ENCODE assay signal across 8 mouse cellular contexts in genomic region chr4:117270278-117270677, GRCm38 (mm10). TPM values are rescaled to one million over a fixed set of nuclear protein-coding genes. Genes with fewer than 3 reads are reported as not detected.
DNase-seq lines count a peak whose midpoint lies in the region; ATAC-seq and TF ChIP-seq lines count a peak whose summit lies in the region.

No protein-coding gene starts in this region.

- H3K27ac ChIP-seq in CH12.LX (ENCODE audit: insufficient read depth, low read depth), result no peak overlapping the region
- no peak overlapping the region for H3K27ac ChIP-seq in bone marrow, adult 2 months (ENCODE audit: control insufficient read depth, insufficient read depth, low read depth, low read length, poor library complexity)
- peak overlapping the region; percentile 37; the same call in 1 of the 2 replicates for H3K27ac ChIP-seq in forebrain, embryonic 10.5 days
- no peak overlapping the region for H3K27ac ChIP-seq in layer of hippocampus, adult 2 months
- H3K27ac ChIP-seq in lung, embryonic 14.5 days (ENCODE audit: low read depth), result no peak overlapping the region
- H3K27ac ChIP-seq in olfactory bulb, adult 2 months (ENCODE audit: insufficient read depth, low read depth, low read length), result no peak overlapping the region

- 18% methylated on average over 6 of the region's 6 CpGs for whole genome bisulfite sequencing in bone marrow, adult 2 months
- 15% methylated on average over 6 of the region's 6 CpGs for WGBS in forebrain, embryonic 10.5 days
- WGBS in lung, embryonic 14.5 days, result 4% methylated on average over 6 of the region's 6 CpGs
- 17% methylated on average over 6 of the region's 6 CpGs for WGBS in olfactory bulb, adult 2 months

- H3K4me1 ChIP-seq in CH12.LX (ENCODE audit: control insufficient read depth in 1 of 2, insufficient read depth in 2 of 2), result peaks cover 5 to 22% of the 10 kb centered on the region in 2 experiments; a peak in 3 of 4 replicates
- no peaks in the 10 kb centered on the region for H3K4me1 ChIP-seq in bone marrow, adult 2 months (ENCODE audit: control insufficient read depth, insufficient read depth, low read length)
- H3K4me1 ChIP-seq in forebrain, embryonic 10.5 days, result peaks cover 43% of the 10 kb centered on the region
- no peaks in the 10 kb centered on the region for H3K4me1 ChIP-seq in lung, embryonic 14.5 days (ENCODE audit: insufficient read depth)
- H3K4me1 ChIP-seq in olfactory bulb, adult 2 months (ENCODE audit: control insufficient read depth, insufficient read depth, low read length), result peaks cover 8% of the 10 kb centered on the region; the same call in 1 of the 2 replicates

- H3K4me3 ChIP-seq in CH12.LX (replicated peaks in 1 of 3; ENCODE audit: low read depth in 2 of 3, low read length in 2 of 3, poor library complexity in 1 of 3), result no peak overlapping the region
- no peak overlapping the region for H3K4me3 ChIP-seq in bone marrow, adult 2 months (replicated peaks; ENCODE audit: control insufficient read depth, low read depth, low read length)
- no peak overlapping the region for H3K4me3 ChIP-seq in forebrain, embryonic 10.5 days
- no peak overlapping the region for H3K4me3 ChIP-seq in layer of hippocampus, adult 2 months
- no peak overlapping the region for H3K4me3 ChIP-seq in lung, embryonic 14.5 days (ENCODE audit: low read depth, low read length)
- H3K4me3 ChIP-seq in olfactory bulb, adult 2 months (ENCODE audit: insufficient read depth, low read depth, low read length), result no peak overlapping the region

- peak; percentile 54; the same call in 1 of the 2 replicates for ATAC-seq in lung, embryonic 14.5 days (ENCODE audit: insufficient read depth)

- no peak overlapping the region for H3K9ac ChIP-seq in CH12.LX (ENCODE audit: insufficient read depth, low read depth)
- no peak overlapping the region for H3K9ac ChIP-seq in lung, embryonic 14.5 days

- DNase-seq in CH12.LX (ENCODE audit: extremely low read depth), result peak; percentile 86
- DNase-seq in forebrain, embryonic 10.5 days (ENCODE audit: extremely low spot score, low spot score), result peak; percentile 76
- peak; percentile 69 to 80 for DNase-seq in heart, postnatal 36 days
- DNase-seq in layer of hippocampus, adult 2 months (ENCODE audit: low spot score in 2 of 2), result peak; percentile 67 to 81
- DNase-seq in lung, embryonic 14.5 days, result peak; percentile 94
- peak; percentile 30 to 39 for DNase-seq in thymus, adult 18-20 months

- TF ChIP-seq EP300 in CH12.LX (IDR thresholded peaks at IDR 0.05; ENCODE audit: low read length), result no peak

- TF ChIP-seq RAD21 in CH12.LX (IDR thresholded peaks at IDR 0.05; ENCODE audit: low read depth, low read length), result peak; percentile 96

- in situ Hi-C loops in CH12.LX (cut with MboI; ENCODE audit: low pct_ligation_motif_present, low pct_unique_long_range_greater_than_20kb, low sequenced_read_pairs), result no loop called here

- intact Hi-C loops in heart, postnatal 36 days (cut with DNase I), result loop anchor here (1.0 to 2.0 kb wide), 4 partner anchors 43 to 407 kb away; no protein-coding TSS in a partner anchor

- no peaks in the 10 kb centered on the region for H3K27me3 ChIP-seq in CH12.LX (replicated peaks)
- peaks cover 60% of the 10 kb centered on the region for H3K27me3 ChIP-seq in forebrain, embryonic 10.5 days (ENCODE audit: poor library complexity, severe bottlenecking)
- H3K27me3 ChIP-seq in lung, embryonic 14.5 days (ENCODE audit: insufficient read depth, low read length), result no peaks in the 10 kb centered on the region

- H3K36me3 ChIP-seq in CH12.LX (replicated peaks in 1 of 2; ENCODE audit: control insufficient read depth in 1 of 2, insufficient read depth in 1 of 2, low read length in 1 of 2), result peaks cover 31 to 49% of the 10 kb centered on the region in 2 experiments
- peaks cover 44% of the 10 kb centered on the region for H3K36me3 ChIP-seq in forebrain, embryonic 10.5 days (replicated peaks)
- peaks cover 41% of the 10 kb centered on the region for H3K36me3 ChIP-seq in lung, embryonic 14.5 days (ENCODE audit: insufficient read depth)

- TF ChIP-seq CTCF in CH12.LX (conservative IDR thresholded peaks at IDR 0.05 in 1 of 2, IDR thresholded peaks at IDR 0.05 in 1 of 2; ENCODE audit: low read depth in 2 of 2, low read length in 2 of 2), result peak; percentile 81 to 96
- peak; percentile 88 for TF ChIP-seq CTCF in bone marrow, adult 2 months (IDR thresholded peaks at IDR 0.05; ENCODE audit: control insufficient read depth, insufficient read depth, low read length)
- TF ChIP-seq CTCF in layer of hippocampus, adult 2 months (conservative IDR thresholded peaks at IDR 0.05), result peak; percentile 90
- TF ChIP-seq CTCF in lung, embryonic 14.5 days (IDR thresholded peaks at IDR 0.05; ENCODE audit: low read depth), result peak; percentile 95
- TF ChIP-seq CTCF in olfactory bulb, adult 2 months (IDR thresholded peaks at IDR 0.05; ENCODE audit: insufficient read depth, low read depth, low read length), result peak; percentile 29; the same call in 1 of the 2 replicates

- H3K4me2 ChIP-seq in CH12.LX (ENCODE audit: insufficient read depth, low read depth, poor library complexity, severe bottlenecking), result no peak overlapping the region
- H3K4me2 ChIP-seq in lung, embryonic 14.5 days, result no peak overlapping the region

- H3K9me3 ChIP-seq in CH12.LX (replicated peaks; ENCODE audit: low read length), result peaks cover 14% of the 10 kb centered on the region
- H3K9me3 ChIP-seq in forebrain, embryonic 10.5 days, result peaks cover 15% of the 10 kb centered on the region
- H3K9me3 ChIP-seq in lung, embryonic 14.5 days (ENCODE audit: low read depth, low read length), result peaks cover 2% of the 10 kb centered on the region; the same call in 1 of the 2 replicates

- dilution Hi-C loops in CH12.LX (cut with MboI; ENCODE audit: extremely low pct_ligation_motif_present, extremely low pct_unique_long_range_greater_than_20kb, low sequenced_read_pairs), result no loop called here

- H3K79me2 ChIP-seq in CH12.LX (replicated peaks; ENCODE audit: control insufficient read depth, extremely low read depth, insufficient read depth, poor library complexity, severe bottlenecking), result no peaks in the 10 kb centered on the region

- no peak for TF ChIP-seq POLR2A in CH12.LX (IDR thresholded peaks at IDR 0.05; ENCODE audit: low read depth, low read length)
- no peak for TF ChIP-seq POLR2A in bone marrow, adult 2 months (IDR thresholded peaks at IDR 0.05; ENCODE audit: borderline replicate concordance, control insufficient read depth, low read depth, low read length)
- no peak for TF ChIP-seq POLR2A in olfactory bulb, adult 2 months (IDR thresholded peaks at IDR 0.05; ENCODE audit: insufficient read depth, low read depth, low read length)

TF ChIP-seq in CH12.LX, 34 proteins besides CTCF, POLR2A, EP300 and RAD21:
- TF ChIP-seq IRF4 (IDR thresholded peaks at IDR 0.05; ENCODE audit: low read depth, low read length) (no peak), MXI1 (IDR thresholded peaks at IDR 0.05; ENCODE audit: low read depth, low read length) (no peak), MYC (IDR thresholded peaks at IDR 0.05; ENCODE audit: low read depth, low read length) (peak; percentile 88), ZC3H11A (IDR thresholded peaks at IDR 0.05; ENCODE audit: low read depth, low read length) (peak; percentile 50), MAX (IDR thresholded peaks at IDR 0.05; ENCODE audit: low read length) (peak; percentile 70; the same call in 1 of the 2 replicates), SMC3 (IDR thresholded peaks at IDR 0.05; ENCODE audit: low read depth, low read length) (peak; percentile 91), BHLHE40 (IDR thresholded peaks at IDR 0.05; ENCODE audit: low read depth, low read length) (0 out of 2 replicates have a peak, but pooled peaks have one; percentile 25), GABPA (IDR thresholded peaks at IDR 0.05; ENCODE audit: insufficient replicate concordance, low read depth, low read length) (no peak), JUND (conservative IDR thresholded peaks at IDR 0.05; ENCODE audit: low read depth, low read length) (no peak; the same call in 1 of the 2 replicates)

RNA-seq across cellular contexts. Expression of gene Armh1, which starts 18.4 kb away (rescaled TPM):
- total RNA-seq in CH12.LX (2012; rRNA removed) (not detected in 2 replicates), CH12.LX (2014; rRNA removed) (not detected in 2 replicates)
- 0.18 TPM in 1 of 2 replicates, not detected in the other for polyA plus RNA-seq in CH12.LX (2012; ENCODE audit: insufficient read length, low read depth)
- polyA plus RNA-seq in bone marrow, adult 2 months (2011; ENCODE audit: insufficient read depth, insufficient read length, low replicate concordance, missing spikeins), result not detected in 2 replicates
- polyA plus RNA-seq in forebrain, embryonic 10.5 days (2016; fragmentation: Nextera tagmentation; extraction: Ambion mirVana), result 0.15 and 0.53 TPM in 2 replicates
- total RNA-seq in heart, postnatal 36 days (2021), result not detected
- under 1 TPM; 0.47 to 0.59 TPM for total RNA-seq in layer of hippocampus, adult 2 months (2021)
- 0.18 and 0.43 TPM in 2 replicates for polyA plus RNA-seq in lung, embryonic 14.5 days (2014; fragmentation: Nextera tagmentation; extraction: Ambion mirVana)
- not detected in 2 replicates for polyA plus RNA-seq in olfactory bulb, adult 2 months (2012; ENCODE audit: insufficient read depth, insufficient read length, low replicate concordance, missing spikeins)

RNA-seq across cellular contexts. Expression of gene Tmem53, which starts 18.5 kb away (rescaled TPM):
- total RNA-seq in CH12.LX (2012; rRNA removed) (0.50 and 1.1 TPM in 2 replicates), CH12.LX (2014; rRNA removed) (1.4 and 1.5 TPM in 2 replicates)
- polyA plus RNA-seq in CH12.LX (2012; ENCODE audit: insufficient read length, low read depth), result 1.00 and 1.2 TPM in 2 replicates
- 1.7 TPM in 1 of 2 replicates, not detected in the other for polyA plus RNA-seq in bone marrow, adult 2 months (2011; ENCODE audit: insufficient read depth, insufficient read length, low replicate concordance, missing spikeins)
- polyA plus RNA-seq in forebrain, embryonic 10.5 days (2016; fragmentation: Nextera tagmentation; extraction: Ambion mirVana), result 7.3 and 7.8 TPM in 2 replicates
- total RNA-seq in heart, postnatal 36 days (2021), result 10 to 100 TPM; 26.5 to 28.5 TPM
- total RNA-seq in layer of hippocampus, adult 2 months (2021), result 1 to 10 TPM; 4.7 to 4.9 TPM
- 10.7 and 12.4 TPM in 2 replicates for polyA plus RNA-seq in lung, embryonic 14.5 days (2014; fragmentation: Nextera tagmentation; extraction: Ambion mirVana)
- polyA plus RNA-seq in olfactory bulb, adult 2 months (2012; ENCODE audit: insufficient read depth, insufficient read length, low replicate concordance, missing spikeins), result not detected in 2 replicates

Comparison
In these comparisons a context has a peak if more than half of its experiments do, and no peak if none do; other contexts are left out.
1. DNase-seq: peak in every context shown above with its lines; median percentile 94 in lung, embryonic 14.5 days; 86 in CH12.LX; 76 in forebrain, embryonic 10.5 days; 74 in heart, postnatal 36 days; 74 in layer of hippocampus, adult 2 months; 34 in thymus, adult 18-20 months.
2. CTCF ChIP-seq: peak in every context shown above with its lines; median percentile 95 in lung, embryonic 14.5 days; 90 in layer of hippocampus, adult 2 months; 88 in CH12.LX; 88 in bone marrow, adult 2 months; 29 in olfactory bulb, adult 2 months.